Mouse (Mus musculus) neutrophil, adult 83 days (primary cell): Measurements from ENCODE around the gene Stradb. TPM values are rescaled to one million over a fixed set of nuclear protein-coding genes. Genes with fewer than 3 reads are reported as not detected.

ENCODE experiments used
- total RNA-seq, 2 experiments: library from RNA; stranded (reverse); gene quantifications; one replicate each; pipeline ENCODE4 v1.2.4; 2023

The Stradb gene
- total RNA-seq = 10 to 100 TPM; 18.8 to 20.8 TPM

GRCm38 (mm10) chr1:58973366-58974221, at the start of gene Stradb, which contains the start of gene Trak2:
TSS of gene Stradb (plus strand) at chr1:58973522.
TSS of gene Trak2 (minus strand) at chr1:58973430.

Other genes with a start within 250 kb of the Stradb start
- 10 to 100 TPM; 47.3 to 47.4 TPM for gene Casp8, start 178.1 kb upstream of the Stradb start, total RNA-seq
- gene Trak2, start 92 bp upstream of the Stradb start, total RNA-seq = 10 to 100 TPM; 54.2 to 71.3 TPM
- gene C2cd6, start 121.4 kb downstream of the Stradb start, total RNA-seq = not detected
- gene Tmem237, start 146.9 kb downstream of the Stradb start, total RNA-seq = 1 to 10 TPM; 5.3 to 5.5 TPM
- under 1 TPM in 1 of 2 experiments, not detected in 1; 0.11 TPM for gene Mpp4, start 189.9 kb downstream of the Stradb start, total RNA-seq